Mouse (Mus musculus) kidney, postnatal 0 days (tissue): ENCODE results near the gene Maml3. TPM values are rescaled to one million over a fixed set of nuclear protein-coding genes. Genes with fewer than 3 reads are reported as not detected.

Experiments used
- ATAC-seq: fragments of 200-750 bp; cut with Nextera tagmentation; replicated peaks from 2 replicates; pipeline ENCODE4 v1.8.0; 2017; ENCODE audit warnings: low read depth, moderate number of reproducible peaks, moderate TSS enrichment, moderate library complexity; ENCODE audit not compliant: low FRiP score
- DNase-seq: peaks from one replicate; pipeline ENCODE4 v3.0.0-alpha.2; 2016; ENCODE audit warnings: low spot score
- H3K27ac ChIP-seq: fragments of 300-500 bp; sonication (generic); 2 replicates; pipeline ENCODE4 v1.5.1; 2014; ENCODE audit warnings: mild to moderate bottlenecking
- H3K27me3 ChIP-seq: fragments of 300-500 bp; sonication (generic); 2 replicates; pipeline ENCODE4 v1.6.1; 2014; ENCODE audit warnings: low read length, mixed read lengths; ENCODE audit not compliant: insufficient read depth
- H3K36me3 ChIP-seq: fragments of 300-500 bp; sonication (generic); 2 replicates; pipeline ENCODE4 v1.6.1; 2014; ENCODE audit warnings: low read length, mixed read lengths; ENCODE audit not compliant: insufficient read depth
- H3K4me1 ChIP-seq: fragments of 300-500 bp; sonication (generic); replicated peaks from 2 replicates; pipeline ENCODE4 v1.6.1; 2014; ENCODE audit warnings: antibody characterized with exemption, low read length, mixed read lengths; ENCODE audit not compliant: insufficient read depth
- H3K4me2 ChIP-seq: fragments of 300-500 bp; sonication (generic); 2 replicates; pipeline ENCODE4 v1.6.1; 2014; ENCODE audit warnings: mild to moderate bottlenecking, low read length, moderate library complexity, mixed read lengths
- H3K4me3 ChIP-seq: fragments of 300-500 bp; sonication (generic); replicated peaks from 2 replicates; pipeline ENCODE4 v1.5.1; 2014; ENCODE audit warnings: low read depth, low read length
- H3K9ac ChIP-seq: fragments of 300-500 bp; sonication (generic); 2 replicates; pipeline ENCODE4 v1.6.1; 2014; ENCODE audit warnings: low read depth, low read length
- H3K9me3 ChIP-seq: fragments of 300-500 bp; sonication (generic); replicated peaks from 2 replicates; pipeline ENCODE4 v1.6.1; 2016; ENCODE audit warnings: low read length, inconsistent platforms, mixed read lengths
- CTCF ChIP-seq: IDR thresholded peaks from 2 replicates; pipeline ENCODE4 v1.5.1; 2016; ENCODE audit warnings: antibody characterized with exemption, low read depth, mild to moderate bottlenecking, moderate library complexity
- WGBS: fragments of 180-500 bp; shearing (Covaris S2); extraction: QIAGEN DNeasy Blood & Tissue Kit; methylation state at CpG from one replicate; pipeline ENCODE4 v1.1.7; 2014; 5-methylcytosine and 5-hydroxymethylcytosine counted together
- polyA plus RNA-seq: library from polyadenylated mRNA; unstranded; fragments of >200 nt; fragmentation: Nextera tagmentation; extraction: Ambion mirVana; gene quantifications from 2 replicates; pipeline ENCODE4 v1.2.1, GENCODE M21; 2015

The Maml3 gene
- polyA plus RNA-seq, 1 experiment from 2014 or later, result 5.4 TPM

- Histone ChIP-seq H3K4me2 (peak overlapping the region; percentile 74), H3K9ac (no peak overlapping the region), H3K36me3 (0 out of 2 replicates have a peak, but pooled peaks cover 5% of the 10 kb centered on the region), H3K27ac (peak overlapping the region; percentile 74; the same call in 1 of the 2 replicates), H3K4me1 (peaks cover 24% of the 10 kb centered on the region; the same call in 1 of the 2 replicates), H3K27me3 (no peaks in the 10 kb centered on the region), H3K9me3 (no peaks in the 10 kb centered on the region), H3K4me3 (no peak overlapping the region)
- DNase-seq, result no peak
- ATAC-seq, result no peak
- no peak for TF ChIP-seq CTCF
- 32% methylated on average over 4 of the region's 4 CpGs for WGBS
Observed at GRCm38 (mm10) chr3:51700123-51700522, 404.8 kb downstream of the Maml3 start.

GRCm38 (mm10) chr3:51697931-51698330, 406.9 kb downstream of the Maml3 start:
- Histone ChIP-seq H3K4me1 (peaks cover 23% of the 10 kb centered on the region; the same call in 1 of the 2 replicates), H3K36me3 (0 out of 2 replicates have a peak, but pooled peaks cover 5% of the 10 kb centered on the region), H3K27ac (no peak overlapping the region), H3K27me3 (no peaks in the 10 kb centered on the region), H3K9me3 (no peaks in the 10 kb centered on the region), H3K4me2 (no peak overlapping the region), H3K9ac (no peak overlapping the region), H3K4me3 (no peak overlapping the region)
- DNase-seq (no peak), ATAC-seq (no peak)
- 93% methylated on average over 3 of the region's 3 CpGs for WGBS
- TF ChIP-seq CTCF, result no peak

- DNase-seq, result no peak
Observed at GRCm38 (mm10) chr3:51695713-51696112, 409.2 kb downstream of the Maml3 start.

GRCm38 (mm10) chr3:51694576-51694975, 410.3 kb downstream of the Maml3 start:
- no peak for DNase-seq
- TF ChIP-seq CTCF, result no peak
- H3K4me1 ChIP-seq, result no peaks in the 10 kb centered on the region
- H3K9me3 ChIP-seq, result no peaks in the 10 kb centered on the region
- no peak overlapping the region for H3K27ac ChIP-seq
- 88% methylated on average over 14 of the region's 14 CpGs for WGBS
- no peak for ATAC-seq
- no peaks in the 10 kb centered on the region for H3K27me3 ChIP-seq
- H3K36me3 ChIP-seq, result peaks cover 16% of the 10 kb centered on the region
- H3K4me3 ChIP-seq, result no peak overlapping the region
- no peak overlapping the region for H3K4me2 ChIP-seq
- no peak overlapping the region for H3K9ac ChIP-seq

More at GRCm38 (mm10) chr3:51695713-51696112, 409.2 kb downstream of the Maml3 start:
- TF ChIP-seq CTCF, result no peak
- H3K27me3 ChIP-seq, result no peaks in the 10 kb centered on the region
- no peak overlapping the region for H3K4me2 ChIP-seq
- no peak overlapping the region for H3K9ac ChIP-seq
- H3K4me1 ChIP-seq, result 0 out of 2 replicates have a peak, but pooled peaks cover 9% of the 10 kb centered on the region
- H3K9me3 ChIP-seq, result no peaks in the 10 kb centered on the region
- H3K36me3 ChIP-seq, result 0 out of 2 replicates have a peak, but pooled peaks cover 5% of the 10 kb centered on the region
- 81% methylated on average over 3 of the region's 3 CpGs for WGBS
- no peak overlapping the region for H3K27ac ChIP-seq
- H3K4me3 ChIP-seq, result no peak overlapping the region
- ATAC-seq, result no peak

GRCm38 (mm10) chr3:51693196-51693595, 411.7 kb downstream of the Maml3 start:
- Histone ChIP-seq H3K27ac (no peak overlapping the region), H3K9ac (no peak overlapping the region), H3K4me2 (no peak overlapping the region), H3K27me3 (no peaks in the 10 kb centered on the region), H3K36me3 (peaks cover 20% of the 10 kb centered on the region), H3K4me1 (no peaks in the 10 kb centered on the region), H3K4me3 (no peak overlapping the region), H3K9me3 (no peaks in the 10 kb centered on the region)
- TF ChIP-seq CTCF, result no peak
- ATAC-seq (no peak), DNase-seq (no peak)
- 83% methylated on average over 10 of the region's 10 CpGs for WGBS

- no peak overlapping the region for H3K27ac ChIP-seq
- H3K36me3 ChIP-seq, result peaks cover 15% of the 10 kb centered on the region
- H3K4me3 ChIP-seq, result no peak overlapping the region
- 91% methylated on average over 8 of the region's 8 CpGs for WGBS
- DNase-seq, result no peak
- no peaks in the 10 kb centered on the region for H3K4me1 ChIP-seq
- ATAC-seq, result no peak
- no peak for TF ChIP-seq CTCF
- H3K4me2 ChIP-seq, result no peak overlapping the region
- H3K27me3 ChIP-seq, result no peaks in the 10 kb centered on the region
- no peaks in the 10 kb centered on the region for H3K9me3 ChIP-seq
- no peak overlapping the region for H3K9ac ChIP-seq
Observed at GRCm38 (mm10) chr3:51688725-51689124, 416.2 kb downstream of the Maml3 start.

- H3K4me1 ChIP-seq, result no peaks in the 10 kb centered on the region
- H3K9ac ChIP-seq, result no peak overlapping the region
- no peaks in the 10 kb centered on the region for H3K9me3 ChIP-seq
- no peak overlapping the region for H3K4me3 ChIP-seq
- H3K4me2 ChIP-seq, result no peak overlapping the region
- no peaks in the 10 kb centered on the region for H3K27me3 ChIP-seq
- no peak overlapping the region for H3K27ac ChIP-seq
- H3K36me3 ChIP-seq, result peaks cover 15% of the 10 kb centered on the region
- TF ChIP-seq CTCF, result no peak
- WGBS, result 87% methylated on average over 6 of the region's 6 CpGs
- ATAC-seq, result no peak
- no peak for DNase-seq
Observed at GRCm38 (mm10) chr3:51686791-51687190, 418.1 kb downstream of the Maml3 start.
